Mouse (Mus musculus) neural tube, embryonic 15.5 days (tissue): ENCODE measurements around the gene Dars. TPM values are rescaled to one million over a fixed set of nuclear protein-coding genes. Genes with fewer than 3 reads are reported as not detected.

Source experiments
- ATAC-seq: fragments of 200-750 bp; cut with Nextera tagmentation; 2 replicates; pipeline ENCODE4 v1.8.0; 2017; ENCODE audit warnings: mild to moderate bottlenecking, moderate TSS enrichment, moderate library complexity; ENCODE audit not compliant: low FRiP score
- H3K27ac ChIP-seq: fragments of 300-500 bp; sonication (generic); replicated peaks from 2 replicates; pipeline ENCODE4 v1.5.1; 2015; ENCODE audit warnings: mild to moderate bottlenecking, inconsistent platforms
- H3K27me3 ChIP-seq: fragments of 300-500 bp; sonication (generic); replicated peaks from 2 replicates; pipeline ENCODE4 v1.6.1; 2015; ENCODE audit warnings: inconsistent platforms
- H3K36me3 ChIP-seq: fragments of 300-500 bp; sonication (generic); 2 replicates; pipeline ENCODE4 v1.6.1; 2015; ENCODE audit warnings: inconsistent platforms
- H3K4me1 ChIP-seq: fragments of 300-500 bp; sonication (generic); 2 replicates; pipeline ENCODE4 v1.6.1; 2015; ENCODE audit warnings: inconsistent platforms
- H3K4me2 ChIP-seq: fragments of 300-500 bp; sonication (generic); 2 replicates; pipeline ENCODE4 v1.6.1; 2015; ENCODE audit warnings: inconsistent platforms, mild to moderate bottlenecking, moderate library complexity
- H3K4me3 ChIP-seq: fragments of 300-500 bp; sonication (generic); replicated peaks from 2 replicates; pipeline ENCODE4 v1.5.1; 2015; ENCODE audit warnings: mild to moderate bottlenecking, inconsistent platforms
- H3K9ac ChIP-seq: fragments of 300-500 bp; sonication (generic); replicated peaks from 2 replicates; pipeline ENCODE4 v1.6.1; 2015; ENCODE audit warnings: mild to moderate bottlenecking, inconsistent platforms
- H3K9me3 ChIP-seq: fragments of 300-500 bp; sonication (generic); replicated peaks from 2 replicates; pipeline ENCODE4 v1.6.1; 2016; ENCODE audit warnings: inconsistent platforms
- WGBS: fragments of 180-500 bp; shearing (Covaris S2); methylation state at CpG from one replicate; pipeline ENCODE4 v1.1.7; 2015; ENCODE audit warnings: mixed read lengths; 5-methylcytosine and 5-hydroxymethylcytosine counted together
- polyA plus RNA-seq: library from polyadenylated mRNA; unstranded; fragments of >200 nt; fragmentation: Nextera tagmentation; extraction: Ambion mirVana; gene quantifications from 2 replicates; pipeline ENCODE4 v1.2.1, GENCODE M21; 2015

The Dars gene
- 132 and 154 TPM in 2 replicates for polyA plus RNA-seq

- Histone ChIP-seq H3K9ac (peak within 1 kb of the TSS; percentile 96), H3K36me3 (peaks cover 9% of the 10 kb centered on the region), H3K27ac (peak within 1 kb of the TSS; percentile 93), H3K27me3 (no peaks in the 10 kb centered on the region), H3K4me2 (peak within 1 kb of the TSS; percentile 72), H3K9me3 (no peaks in the 10 kb centered on the region), H3K4me3 (peak within 1 kb of the TSS; percentile 82), H3K4me1 (peaks cover 2% of the 10 kb centered on the region; the same call in 1 of the 2 replicates)
- peak; percentile 97 for ATAC-seq
- WGBS = under 1% methylated on average over 68 of the region's 68 CpGs
Measured at GRCm38 (mm10) chr1:128416584-128417532, at the start of gene Dars. TSS of gene Dars (minus strand) at chr1:128417368.

DNA sequence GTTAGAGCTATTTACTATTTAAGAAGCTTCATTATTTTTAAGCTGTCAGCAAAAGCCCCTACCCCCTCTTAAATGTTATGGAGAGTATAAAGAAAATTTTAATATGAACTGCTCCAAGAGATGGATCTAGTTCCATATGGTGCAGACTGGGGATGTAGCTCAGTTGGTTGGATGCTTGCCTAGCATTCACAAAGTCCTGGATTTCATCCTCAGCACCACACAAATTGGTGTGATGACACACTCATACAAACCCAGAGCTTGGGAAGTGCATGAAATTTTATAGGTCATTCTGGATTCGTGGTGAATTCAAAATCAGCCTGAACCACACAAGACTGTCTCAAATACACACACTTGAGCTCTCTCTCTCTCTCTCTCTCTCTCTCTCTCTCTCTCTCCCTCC is 49.7 kb upstream of the Dars start:
- 61% methylated on average over 1 of the region's 1 CpGs for WGBS
- Histone ChIP-seq H3K4me1 (peaks cover 5% of the 10 kb centered on the region), H3K4me2 (no peak overlapping the region), H3K4me3 (no peak overlapping the region), H3K9ac (no peak overlapping the region), H3K36me3 (no peaks in the 10 kb centered on the region), H3K27ac (no peak overlapping the region), H3K9me3 (no peaks in the 10 kb centered on the region), H3K27me3 (no peaks in the 10 kb centered on the region)
- no peak for ATAC-seq

DNA sequence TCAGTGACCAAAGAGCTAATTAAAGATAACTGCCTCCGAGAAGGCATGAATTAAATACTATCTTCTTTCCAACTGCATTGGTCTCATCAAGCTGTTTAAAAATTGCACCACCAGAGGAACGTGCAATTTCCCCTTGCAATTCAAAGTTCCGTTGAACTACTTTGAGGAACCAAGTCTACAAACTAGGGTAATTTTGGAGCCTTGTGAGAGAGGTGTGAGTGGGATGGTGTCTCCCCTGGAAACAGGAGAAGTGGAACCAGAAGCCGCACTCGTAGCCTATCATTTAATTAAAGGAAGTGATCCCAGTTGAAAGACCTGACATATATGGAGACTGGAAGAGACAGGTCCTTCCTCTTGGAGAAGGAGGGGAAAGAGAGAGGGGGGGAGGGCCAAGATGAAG is 46.3 kb upstream of the Dars start:
- Histone ChIP-seq H3K27ac (no peak overlapping the region), H3K4me2 (no peak overlapping the region), H3K9ac (no peak overlapping the region), H3K4me1 (0 out of 2 replicates have a peak, but pooled peaks cover 4% of the 10 kb centered on the region), H3K4me3 (no peak overlapping the region), H3K9me3 (no peaks in the 10 kb centered on the region), H3K27me3 (no peaks in the 10 kb centered on the region), H3K36me3 (no peaks in the 10 kb centered on the region)
- no peak for ATAC-seq
- 87% methylated on average over 5 of the region's 5 CpGs for WGBS

- 82% methylated on average over 3 of the region's 3 CpGs for whole genome bisulfite sequencing
- peaks cover 5% of the 10 kb centered on the region for H3K4me1 ChIP-seq
Measured at GRCm38 (mm10) chr1:128462389-128462788, 45.2 kb upstream of the Dars start.

DNA sequence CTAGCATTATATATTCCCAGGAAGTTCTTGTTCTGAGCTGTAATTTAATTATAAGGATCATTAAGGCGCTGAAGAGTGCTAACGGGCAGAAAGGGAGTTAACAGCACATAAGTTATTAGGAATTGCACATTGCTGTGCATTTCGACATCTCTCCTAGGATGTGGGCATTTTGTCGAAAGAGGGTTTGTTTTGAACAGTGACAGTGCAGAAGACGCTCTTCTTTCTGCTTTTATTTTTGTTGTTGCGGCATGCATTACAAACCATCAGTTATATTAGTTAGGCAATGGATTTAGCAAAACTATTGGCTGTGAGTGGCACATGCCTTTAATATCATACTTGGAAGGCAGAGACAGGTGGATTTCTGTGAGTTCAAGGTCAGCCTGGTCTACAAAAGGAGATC is 43.6 kb upstream of the Dars start:
- H3K4me1 ChIP-seq = peaks cover 11% of the 10 kb centered on the region
- 53% methylated on average over 6 of the region's 6 CpGs for WGBS
- no peak overlapping the region for H3K4me2 ChIP-seq
- no peaks in the 10 kb centered on the region for H3K9me3 ChIP-seq
- H3K9ac ChIP-seq = no peak overlapping the region
- H3K27me3 ChIP-seq = no peaks in the 10 kb centered on the region
- no peak for ATAC-seq
- no peaks in the 10 kb centered on the region for H3K36me3 ChIP-seq
- no peak overlapping the region for H3K4me3 ChIP-seq
- no peak overlapping the region for H3K27ac ChIP-seq

More at GRCm38 (mm10) chr1:128462389-128462788, 45.2 kb upstream of the Dars start:
- Histone ChIP-seq H3K27ac (no peak overlapping the region), H3K4me2 (no peak overlapping the region), H3K27me3 (no peaks in the 10 kb centered on the region), H3K9me3 (no peaks in the 10 kb centered on the region), H3K4me3 (no peak overlapping the region), H3K9ac (no peak overlapping the region), H3K36me3 (no peaks in the 10 kb centered on the region)
- ATAC-seq = no peak

- H3K36me3 ChIP-seq = no peaks in the 10 kb centered on the region
- H3K9ac ChIP-seq = no peak overlapping the region
- no peak overlapping the region for H3K4me3 ChIP-seq
- no peak overlapping the region for H3K27ac ChIP-seq
- ATAC-seq = no peak
- H3K9me3 ChIP-seq = no peaks in the 10 kb centered on the region
- H3K4me2 ChIP-seq = no peak overlapping the region
- H3K27me3 ChIP-seq = no peaks in the 10 kb centered on the region
- 53% methylated on average over 1 of the region's 1 CpGs for WGBS
- H3K4me1 ChIP-seq = peaks cover 11% of the 10 kb centered on the region
Measured at GRCm38 (mm10) chr1:128459439-128459838, 42.3 kb upstream of the Dars start.

DNA sequence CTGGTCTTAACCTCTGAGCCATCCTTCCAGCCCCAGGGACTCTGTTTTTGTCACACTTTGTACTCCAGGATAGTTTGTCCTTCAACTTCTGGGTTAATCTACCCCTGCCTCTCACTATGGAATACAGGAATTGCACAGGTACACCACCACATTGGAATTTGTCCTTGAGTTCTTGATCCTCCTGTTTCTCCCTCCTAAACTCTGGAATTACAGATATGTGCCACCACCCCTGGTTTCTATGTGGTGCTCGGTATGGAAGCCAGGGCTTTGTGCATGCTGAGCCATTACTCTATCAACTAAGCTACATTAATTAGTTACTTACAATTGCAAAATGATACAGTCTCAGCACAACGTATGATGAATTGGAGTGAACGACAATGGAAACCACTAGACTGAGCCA is 41.8 kb upstream of the Dars start:
- H3K36me3 ChIP-seq = no peaks in the 10 kb centered on the region
- H3K4me1 ChIP-seq = peaks cover 11% of the 10 kb centered on the region
- no peak overlapping the region for H3K4me2 ChIP-seq
- no peak overlapping the region for H3K4me3 ChIP-seq
- no peak overlapping the region for H3K9ac ChIP-seq
- H3K9me3 ChIP-seq = no peaks in the 10 kb centered on the region
- no peaks in the 10 kb centered on the region for H3K27me3 ChIP-seq
- WGBS = 85% methylated on average over 3 of the region's 3 CpGs
- H3K27ac ChIP-seq = no peak overlapping the region
- no peak for ATAC-seq

- ATAC-seq = peak; percentile 47; the same call in 1 of the 2 replicates
- WGBS = 33% methylated on average over 18 of the region's 18 CpGs
- Histone ChIP-seq H3K4me3 (0 out of 2 replicates have a peak overlapping the region, but pooled peaks have one; percentile 1), H3K27me3 (no peaks in the 10 kb centered on the region), H3K36me3 (no peaks in the 10 kb centered on the region), H3K4me2 (peak overlapping the region; percentile 19), H3K9ac (0 out of 2 replicates have a peak overlapping the region, but pooled peaks have one; percentile 26), H3K4me1 (peaks cover 11% of the 10 kb centered on the region), H3K9me3 (no peaks in the 10 kb centered on the region), H3K27ac (no peak overlapping the region)
Measured at GRCm38 (mm10) chr1:128456844-128457445, 39.8 kb upstream of the Dars start.

DNA sequence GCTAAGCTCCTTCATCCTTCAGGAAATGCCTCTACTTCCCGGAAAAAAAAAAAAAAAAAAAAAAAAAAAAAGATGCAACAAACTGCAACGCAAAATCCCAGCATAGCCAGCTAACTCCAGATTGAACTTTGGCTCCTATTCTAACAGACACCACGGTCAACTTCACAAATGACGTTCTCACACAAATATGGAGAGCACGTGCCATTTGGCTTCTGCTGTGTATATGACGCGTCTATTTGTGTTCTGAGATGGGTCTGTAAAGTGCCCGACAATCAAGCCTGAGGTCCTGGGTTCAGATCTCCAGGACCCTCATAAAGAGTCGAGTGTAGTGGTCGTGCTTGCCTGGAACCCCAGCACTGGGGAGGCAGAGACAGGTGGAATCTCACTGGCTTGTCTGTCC is 39.1 kb upstream of the Dars start:
- Histone ChIP-seq H3K9me3 (no peaks in the 10 kb centered on the region), H3K4me1 (peaks cover 11% of the 10 kb centered on the region), H3K4me3 (no peak overlapping the region), H3K36me3 (no peaks in the 10 kb centered on the region), H3K4me2 (no peak overlapping the region), H3K27me3 (no peaks in the 10 kb centered on the region), H3K9ac (no peak overlapping the region), H3K27ac (no peak overlapping the region)
- ATAC-seq = no peak
- 89% methylated on average over 10 of the region's 10 CpGs for WGBS

- Histone ChIP-seq H3K9ac (no peak overlapping the region), H3K9me3 (no peaks in the 10 kb centered on the region), H3K27ac (no peak overlapping the region), H3K4me2 (no peak overlapping the region), H3K36me3 (no peaks in the 10 kb centered on the region), H3K27me3 (no peaks in the 10 kb centered on the region), H3K4me3 (no peak overlapping the region), H3K4me1 (peaks cover 5% of the 10 kb centered on the region)
- WGBS = 79% methylated on average over 3 of the region's 3 CpGs
- no peak for ATAC-seq
Measured at GRCm38 (mm10) chr1:128452210-128452609, 35.0 kb upstream of the Dars start.

GRCm38 (mm10) chr1:128451183-128451582 is 34.0 kb upstream of the Dars start:
- WGBS = 74% methylated on average over 4 of the region's 4 CpGs
- no peaks in the 10 kb centered on the region for H3K4me1 ChIP-seq
- no peak for ATAC-seq

More at GRCm38 (mm10) chr1:128451183-128451582, 34.0 kb upstream of the Dars start:
- H3K36me3 ChIP-seq = no peaks in the 10 kb centered on the region
- H3K4me3 ChIP-seq = no peak overlapping the region
- no peak overlapping the region for H3K27ac ChIP-seq
- H3K4me2 ChIP-seq = no peak overlapping the region
- H3K9me3 ChIP-seq = no peaks in the 10 kb centered on the region
- no peak overlapping the region for H3K9ac ChIP-seq
- no peaks in the 10 kb centered on the region for H3K27me3 ChIP-seq
